Mouse (Mus musculus) CD8-positive naive resting alpha-beta T cell, adult 57 days (primary cell): ENCODE measurements around the gene Gm3012. TPM values are rescaled to one million over a fixed set of nuclear protein-coding genes. Genes with fewer than 3 reads are reported as not detected.

Experiments used
- total RNA-seq: library from RNA; stranded (reverse); gene quantifications from one replicate; pipeline ENCODE4 v1.2.4, GENCODE M21; 2023

Gm3012 gene
- total RNA-seq: not detected

GRCm38 (mm10) chr14:3634212-3634611 is at the start of gene Gm3012:
Gene Gm3012, plus strand, starts transcription at chr14:3634512.

GRCm38 (mm10) chr14:3651730-3652129 is 17.4 kb downstream of the Gm3012 start, which contains the start of gene Gm3020:
Gene Gm3020, plus strand, starts transcription at chr14:3652030.

GRCm38 (mm10) chr14:3688483-3688882 is 54.2 kb downstream of the Gm3012 start, which contains the start of gene Gm3043:
Gene Gm3043, plus strand, starts transcription at chr14:3688783.

Other genes starting within 250 kb of the Gm3012 start
- not detected for gene Gm10413, start 239.4 kb upstream of the Gm3012 start, total RNA-seq
- gene Gm10409, start 221.9 kb upstream of the Gm3012 start, total RNA-seq: not detected
- not detected for gene Gm3005, start 206.4 kb upstream of the Gm3012 start, total RNA-seq
- not detected for gene Gm10408, start 185.1 kb upstream of the Gm3012 start, total RNA-seq
- not detected for gene Gm3020, start 17.5 kb downstream of the Gm3012 start, total RNA-seq
- gene Gm3043, start 54.3 kb downstream of the Gm3012 start, total RNA-seq: not detected
- not detected for gene Gm3002, start 175.6 kb downstream of the Gm3012 start, total RNA-seq
- not detected for gene Gm3033, start 211.7 kb downstream of the Gm3012 start, total RNA-seq
- not detected for gene Gm2916, start 249.7 kb downstream of the Gm3012 start, total RNA-seq